Mouse (Mus musculus) E14TG2a.4 (cell line): ENCODE results near the gene Olfr332.
"Not testable (repeated sequence)": the region's sequence is repeated elsewhere in the genome, so short reads cannot be mapped to it uniquely, and the experiment has no call there.

ENCODE experiments used
- H3K27me3 ChIP-seq: 2 replicates; pipeline ENCODE4 v1.6.1; 2014; ENCODE audit warnings: low read length, control low read depth; ENCODE audit not compliant: insufficient read depth
- H3K36me3 ChIP-seq: 2 replicates; pipeline ENCODE4 v1.6.1; 2014; ENCODE audit warnings: low read length, control low read depth; ENCODE audit not compliant: insufficient read depth
- H3K4me1 ChIP-seq: replicated peaks from 2 replicates; pipeline ENCODE4 v1.6.1; 2014; ENCODE audit warnings: low read depth, low read length, control low read depth
- H3K4me3 ChIP-seq: replicated peaks from 2 replicates; pipeline ENCODE4 v1.5.1; 2014; ENCODE audit warnings: mild to moderate bottlenecking, low read length
- H3K9me3 ChIP-seq: 2 replicates; pipeline ENCODE4 v1.6.1; 2014; ENCODE audit warnings: low read length, control low read depth
- CTCF ChIP-seq: conservative IDR thresholded peaks from 2 replicates; pipeline ENCODE4 v1.5.1; 2014; ENCODE audit warnings: low read length
- NANOG ChIP-seq: IDR thresholded peaks from 2 replicates; pipeline ENCODE4 v1.6.1; 2014; ENCODE audit warnings: borderline replicate concordance, low read length, mixed read lengths
- POU5F1 ChIP-seq: IDR thresholded peaks from 2 replicates; pipeline ENCODE4 v1.6.1; 2014; ENCODE audit warnings: low read length, borderline replicate concordance

Olfr332 gene

GRCm38 (mm10) chr11:58492455-58492854, at the start of gene Olfr332:
TSS of gene Olfr332 (minus strand) at chr11:58492555.
- H3K4me1 ChIP-seq, result no peaks in the 10 kb centered on the region
- H3K36me3 ChIP-seq, result no peaks in the 10 kb centered on the region
- TF ChIP-seq CTCF (no peak), NANOG (no peak), POU5F1 (no peak)
- H3K4me3 ChIP-seq, result no peak within 1 kb of the TSS
- no peaks in the 10 kb centered on the region for H3K9me3 ChIP-seq
- H3K27me3 ChIP-seq, result no peaks in the 10 kb centered on the region

GRCm38 (mm10) chr11:58534736-58535135, 42.4 kb upstream of the Olfr332 start, which contains the start of gene Olfr330:
TSS of gene Olfr330 (minus strand) at chr11:58534836.
- not testable (repeated sequence) for H3K4me1 ChIP-seq, H3K36me3 ChIP-seq, H3K9me3 ChIP-seq, H3K4me3 ChIP-seq, H3K27me3 ChIP-seq

- not testable (repeated sequence) for H3K4me3 ChIP-seq, H3K27me3 ChIP-seq, H3K4me1 ChIP-seq, H3K36me3 ChIP-seq
- peaks cover 19% of the 10 kb centered on the region for H3K9me3 ChIP-seq
Observed at GRCm38 (mm10) chr11:58519756-58520155, 27.4 kb upstream of the Olfr332 start.

GRCm38 (mm10) chr11:58518916-58519315, 26.6 kb upstream of the Olfr332 start:
- H3K4me1 ChIP-seq, H3K36me3 ChIP-seq, H3K4me3 ChIP-seq, H3K27me3 ChIP-seq: not testable (repeated sequence)
- peaks cover 19% of the 10 kb centered on the region for H3K9me3 ChIP-seq

- H3K4me3 ChIP-seq, result 0 out of 2 replicates have a peak overlapping the region, but pooled peaks have one; percentile 13
- not testable (repeated sequence) for H3K4me1 ChIP-seq, H3K27me3 ChIP-seq, H3K36me3 ChIP-seq, H3K9me3 ChIP-seq
Observed at GRCm38 (mm10) chr11:58509058-58509457, 16.7 kb upstream of the Olfr332 start.

- not testable (repeated sequence) for H3K4me3 ChIP-seq, H3K9me3 ChIP-seq, H3K4me1 ChIP-seq, H3K36me3 ChIP-seq, H3K27me3 ChIP-seq
Observed at GRCm38 (mm10) chr11:58502472-58502871, 10.1 kb upstream of the Olfr332 start, which contains the start of gene Olfr331. TSS of gene Olfr331 (minus strand) at chr11:58502572.

GRCm38 (mm10) chr11:58499290-58499689, 6.9 kb upstream of the Olfr332 start:
- TF ChIP-seq NANOG (no peak), CTCF (no peak), POU5F1 (no peak)
- Histone ChIP-seq H3K36me3 (no peaks in the 10 kb centered on the region), H3K27me3 (no peaks in the 10 kb centered on the region), H3K4me3 (no peak overlapping the region), H3K9me3 (peaks cover 4% of the 10 kb centered on the region; the same call in 1 of the 2 replicates), H3K4me1 (no peaks in the 10 kb centered on the region)

GRCm38 (mm10) chr11:58498761-58499160, 6.4 kb upstream of the Olfr332 start:
- no peaks in the 10 kb centered on the region for H3K36me3 ChIP-seq
- H3K4me3 ChIP-seq, result no peak overlapping the region
- TF ChIP-seq CTCF (no peak), NANOG (no peak), POU5F1 (no peak)
- H3K27me3 ChIP-seq, result no peaks in the 10 kb centered on the region
- no peaks in the 10 kb centered on the region for H3K4me1 ChIP-seq
- peaks cover 4% of the 10 kb centered on the region; the same call in 1 of the 2 replicates for H3K9me3 ChIP-seq

- TF ChIP-seq POU5F1, result no peak
- no peak for TF ChIP-seq NANOG
- TF ChIP-seq CTCF, result no peak
- H3K4me1 ChIP-seq, result no peaks in the 10 kb centered on the region
- H3K36me3 ChIP-seq, result no peaks in the 10 kb centered on the region
- H3K27me3 ChIP-seq, result peaks cover 6% of the 10 kb centered on the region
- H3K9me3 ChIP-seq, result peaks cover 3% of the 10 kb centered on the region; the same call in 1 of the 2 replicates
- no peak within 1 kb of the TSS for H3K4me3 ChIP-seq
Observed at GRCm38 (mm10) chr11:58462170-58462569, 30.2 kb downstream of the Olfr332 start, which contains the start of gene Olfr30. TSS of gene Olfr30 (minus strand) at chr11:58462270.

GRCm38 (mm10) chr11:58453592-58453991, 38.8 kb downstream of the Olfr332 start:
- TF ChIP-seq CTCF (no peak), POU5F1 (no peak), NANOG (no peak)
- Histone ChIP-seq H3K36me3 (no peaks in the 10 kb centered on the region), H3K4me1 (peaks cover 3% of the 10 kb centered on the region; the same call in 1 of the 2 replicates), H3K27me3 (no peaks in the 10 kb centered on the region), H3K4me3 (no peak overlapping the region), H3K9me3 (no peaks in the 10 kb centered on the region)
